Mouse (Mus musculus): ENCODE data around the gene Celf5. TPM values are rescaled to one million over a fixed set of nuclear protein-coding genes. Genes with fewer than 3 reads are reported as not detected.

Celf5 gene
- polyA plus RNA-seq, 1 experiment from 2014 or later, result 1.4 TPM

- Histone ChIP-seq H3K9ac (ENCODE audit: low read depth, low read length) (no peak overlapping the region), H3K4me2 (ENCODE audit: low read depth, low read length) (no peak overlapping the region), H3K4me3 (ENCODE audit: low read length) (no peak overlapping the region), H3K9me3 (ENCODE audit: control insufficient read depth, low read length) (no peaks in the 10 kb centered on the region), H3K36me3 (ENCODE audit: control insufficient read depth, insufficient read depth, low read length) (no peaks in the 10 kb centered on the region), H3K4me1 (ENCODE audit: control insufficient read depth, insufficient read depth, low read length) (peaks cover 50% of the 10 kb centered on the region), H3K27me3 (replicated peaks; ENCODE audit: control insufficient read depth, insufficient read depth, low read length) (0 out of 2 replicates have a peak, but pooled peaks cover 2% of the 10 kb centered on the region), H3K27ac (ENCODE audit: low read length) (no peak overlapping the region)
- ATAC-seq, result no peak
- WGBS, result 72% methylated on average over 5 of the region's 5 CpGs
Measured at GRCm38 (mm10) chr10:81421797-81422100, 60.8 kb downstream of the Celf5 start.

- no peaks in the 10 kb centered on the region for H3K36me3 ChIP-seq (ENCODE audit: control insufficient read depth, insufficient read depth, low read length)
- no peak overlapping the region for H3K9ac ChIP-seq (ENCODE audit: low read depth, low read length)
- no peaks in the 10 kb centered on the region for H3K9me3 ChIP-seq (ENCODE audit: control insufficient read depth, low read length)
- H3K27me3 ChIP-seq (replicated peaks; ENCODE audit: control insufficient read depth, insufficient read depth, low read length), result 0 out of 2 replicates have a peak, but pooled peaks cover 2% of the 10 kb centered on the region
- WGBS, result 75% methylated on average over 4 of the region's 4 CpGs
- no peak overlapping the region for H3K4me3 ChIP-seq (ENCODE audit: low read length)
- no peak overlapping the region for H3K4me2 ChIP-seq (ENCODE audit: low read depth, low read length)
- H3K4me1 ChIP-seq (ENCODE audit: control insufficient read depth, insufficient read depth, low read length), result peaks cover 53% of the 10 kb centered on the region
- no peak overlapping the region for H3K27ac ChIP-seq (ENCODE audit: low read length)
- no peak for ATAC-seq
Measured at GRCm38 (mm10) chr10:81421041-81421796, 61.3 kb downstream of the Celf5 start.

GRCm38 (mm10) chr10:81420191-81420767 lies 62.2 kb downstream of the Celf5 start:
- ATAC-seq, result no peak
- WGBS, result 85% methylated on average over 40 of the region's 40 CpGs
- H3K4me2 ChIP-seq (ENCODE audit: low read depth, low read length), result no peak overlapping the region
- H3K9ac ChIP-seq (ENCODE audit: low read depth, low read length), result no peak overlapping the region
- no peak overlapping the region for H3K27ac ChIP-seq (ENCODE audit: low read length)
- no peaks in the 10 kb centered on the region for H3K27me3 ChIP-seq (replicated peaks; ENCODE audit: control insufficient read depth, insufficient read depth, low read length)
- no peaks in the 10 kb centered on the region for H3K36me3 ChIP-seq (ENCODE audit: control insufficient read depth, insufficient read depth, low read length)
- no peaks in the 10 kb centered on the region for H3K9me3 ChIP-seq (ENCODE audit: control insufficient read depth, low read length)
- H3K4me3 ChIP-seq (ENCODE audit: low read length), result no peak overlapping the region
- peaks cover 53% of the 10 kb centered on the region for H3K4me1 ChIP-seq (ENCODE audit: control insufficient read depth, insufficient read depth, low read length)

- Histone ChIP-seq H3K27ac (ENCODE audit: low read length) (no peak overlapping the region), H3K4me1 (ENCODE audit: control insufficient read depth, insufficient read depth, low read length) (peaks cover 53% of the 10 kb centered on the region), H3K36me3 (ENCODE audit: control insufficient read depth, insufficient read depth, low read length) (no peaks in the 10 kb centered on the region), H3K27me3 (replicated peaks; ENCODE audit: control insufficient read depth, insufficient read depth, low read length) (no peaks in the 10 kb centered on the region), H3K4me2 (ENCODE audit: low read depth, low read length) (no peak overlapping the region), H3K4me3 (ENCODE audit: low read length) (no peak overlapping the region), H3K9me3 (ENCODE audit: control insufficient read depth, low read length) (no peaks in the 10 kb centered on the region), H3K9ac (ENCODE audit: low read depth, low read length) (no peak overlapping the region)
- WGBS, result 85% methylated on average over 10 of the region's 10 CpGs
- ATAC-seq, result no peak
Measured at GRCm38 (mm10) chr10:81419111-81419928, 63.2 kb downstream of the Celf5 start.

GRCm38 (mm10) chr10:81418216-81419070 lies 64.1 kb downstream of the Celf5 start:
- H3K27me3 ChIP-seq (replicated peaks; ENCODE audit: control insufficient read depth, insufficient read depth, low read length), result no peaks in the 10 kb centered on the region
- H3K4me2 ChIP-seq (ENCODE audit: low read depth, low read length), result no peak overlapping the region
- WGBS, result 65% methylated on average over 11 of the region's 11 CpGs
- peaks cover 53% of the 10 kb centered on the region for H3K4me1 ChIP-seq (ENCODE audit: control insufficient read depth, insufficient read depth, low read length)
- H3K36me3 ChIP-seq (ENCODE audit: control insufficient read depth, insufficient read depth, low read length), result no peaks in the 10 kb centered on the region
- H3K4me3 ChIP-seq (ENCODE audit: low read length), result no peak overlapping the region
- no peak for ATAC-seq
- H3K27ac ChIP-seq (ENCODE audit: low read length), result no peak overlapping the region
- no peak overlapping the region for H3K9ac ChIP-seq (ENCODE audit: low read depth, low read length)
- no peaks in the 10 kb centered on the region for H3K9me3 ChIP-seq (ENCODE audit: control insufficient read depth, low read length)

GRCm38 (mm10) chr10:81417227-81418215 lies 65.0 kb downstream of the Celf5 start:
- WGBS, result 53% methylated on average over 12 of the region's 12 CpGs
- Histone ChIP-seq H3K4me2 (ENCODE audit: low read depth, low read length) (peak overlapping the region; percentile 77), H3K27ac (ENCODE audit: low read length) (peak overlapping the region; percentile 74), H3K4me1 (ENCODE audit: control insufficient read depth, insufficient read depth, low read length) (peaks cover 61% of the 10 kb centered on the region), H3K9ac (ENCODE audit: low read depth, low read length) (peak overlapping the region; percentile 63), H3K36me3 (ENCODE audit: control insufficient read depth, insufficient read depth, low read length) (peaks cover 4% of the 10 kb centered on the region), H3K9me3 (ENCODE audit: control insufficient read depth, low read length) (no peaks in the 10 kb centered on the region), H3K27me3 (replicated peaks; ENCODE audit: control insufficient read depth, insufficient read depth, low read length) (no peaks in the 10 kb centered on the region), H3K4me3 (ENCODE audit: low read length) (peak overlapping the region; percentile 42)
- no peak for ATAC-seq

GRCm38 (mm10) chr10:81416581-81417226 lies 65.8 kb downstream of the Celf5 start:
- H3K4me1 ChIP-seq (ENCODE audit: control insufficient read depth, insufficient read depth, low read length), result peaks cover 70% of the 10 kb centered on the region

More at GRCm38 (mm10) chr10:81416581-81417226, 65.8 kb downstream of the Celf5 start:
- Histone ChIP-seq H3K9ac (ENCODE audit: low read depth, low read length) (peak overlapping the region; percentile 63), H3K27me3 (replicated peaks; ENCODE audit: control insufficient read depth, insufficient read depth, low read length) (no peaks in the 10 kb centered on the region), H3K4me3 (ENCODE audit: low read length) (peak overlapping the region; percentile 42), H3K36me3 (ENCODE audit: control insufficient read depth, insufficient read depth, low read length) (peaks cover 4% of the 10 kb centered on the region), H3K9me3 (ENCODE audit: control insufficient read depth, low read length) (no peaks in the 10 kb centered on the region), H3K4me2 (ENCODE audit: low read depth, low read length) (peak overlapping the region; percentile 77), H3K27ac (ENCODE audit: low read length) (peak overlapping the region; percentile 74)
- ATAC-seq, result peak; percentile 63
- 6% methylated on average over 22 of the region's 26 CpGs for WGBS
